Mouse (Mus musculus) olfactory bulb, adult 2 months (tissue): Measurements from ENCODE around the gene Mpz.

Experiments used
- CTCF ChIP-seq: fragments of 200-500 bp; IDR thresholded peaks from 2 replicates; pipeline ENCODE4 v1.5.1; 2012; ENCODE audit warnings: low read depth, mild to moderate bottlenecking, low read length, moderate library complexity; ENCODE audit not compliant: insufficient read depth
- POLR2A ChIP-seq: fragments of 200-500 bp; IDR thresholded peaks from 2 replicates; pipeline ENCODE4 v1.6.1; 2012; ENCODE audit warnings: mild to moderate bottlenecking, low read depth, low read length, moderate library complexity; ENCODE audit not compliant: insufficient read depth

- TF ChIP-seq CTCF, result no peak
- TF ChIP-seq POLR2A, result no peak
Measured at GRCm38 (mm10) chr1:171159485-171159975, 9.0 kb downstream of the Mpz start.
